Mouse (Mus musculus) left cerebral cortex, adult 6 months (tissue): ENCODE data around the gene Olfr702. TPM values are rescaled to one million over a fixed set of nuclear protein-coding genes. Genes with fewer than 3 reads are reported as not detected.

Experiments
- long read RNA-seq, 2 experiments: library from polyadenylated mRNA; unstranded; transcript quantifications; one replicate each; pipeline ENCODE4 v2.0.0; 2019 to 2020
- polyA plus RNA-seq: library from polyadenylated mRNA; unstranded; fragments of <200 nt; fragmentation: Nextera tagmentation; gene quantifications from 2 replicates; pipeline ENCODE4 v1.2.3, GENCODE M21; 2021

Olfr702 gene
- polyA plus RNA-seq: not detected in 2 replicates
- long read RNA-seq, experiment 1: 0 reads
- long read RNA-seq, experiment 2: 0 reads

GRCm38 (mm10) chr7:106833793-106834192, at the start of gene Olfr702:
Gene Olfr702, minus strand, starts transcription at chr7:106833893.

GRCm38 (mm10) chr7:106876791-106877190, 43.1 kb upstream of the Olfr702 start, which contains the start of gene Olfr705:
Gene Olfr705, minus strand, starts transcription at chr7:106876891.

GRCm38 (mm10) chr7:106862885-106863284, 29.2 kb upstream of the Olfr702 start, which contains the start of gene Olfr704:
Gene Olfr704, plus strand, starts transcription at chr7:106863185.

DNA sequence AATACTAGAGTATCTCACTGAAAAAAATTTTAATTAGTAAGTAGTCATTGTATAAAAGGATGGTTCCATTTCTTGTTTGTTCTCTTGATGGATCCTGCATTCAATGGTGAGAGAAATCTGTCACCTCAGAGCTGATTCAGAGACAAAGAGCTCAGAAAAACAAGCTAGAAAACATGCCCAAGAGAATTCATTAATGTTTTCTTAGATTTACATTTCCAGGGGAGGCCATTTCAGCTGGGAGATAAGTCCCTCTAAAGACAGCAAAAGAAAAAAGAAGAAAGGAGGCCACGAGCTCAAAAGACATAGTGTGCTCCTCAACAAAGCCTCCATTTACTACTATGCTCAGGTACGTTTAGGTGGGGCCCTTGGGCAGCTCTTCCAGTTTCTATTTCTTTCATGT, 9.4 kb upstream of the Olfr702 start, which contains the start of gene Olfr703:
Olfr703 (plus strand) TSS at position 301 of the 400 bp plus-strand sequence.

DNA sequence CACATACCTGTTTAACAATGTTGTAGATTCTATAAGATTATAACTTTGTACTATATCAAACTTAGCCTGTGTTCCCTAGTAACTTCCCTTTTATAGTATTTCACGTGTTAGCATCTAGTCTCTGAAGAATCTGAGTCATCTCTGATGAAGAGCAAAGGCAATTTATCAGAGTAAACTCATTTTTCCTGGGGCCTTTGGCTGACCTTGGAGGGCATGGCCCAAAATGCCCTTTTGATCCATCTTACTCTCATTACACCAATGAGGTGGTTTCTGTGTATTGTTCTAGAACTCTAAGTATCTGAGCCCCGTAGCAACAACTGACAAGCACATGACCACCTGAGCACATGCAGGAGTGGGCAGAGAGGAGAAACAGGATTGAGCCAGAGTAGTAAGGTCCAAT, 19.9 kb downstream of the Olfr702 start, which contains the start of gene Olfr701:
Olfr701 (plus strand) TSS at position 301 of the 400 bp plus-strand sequence.

DNA sequence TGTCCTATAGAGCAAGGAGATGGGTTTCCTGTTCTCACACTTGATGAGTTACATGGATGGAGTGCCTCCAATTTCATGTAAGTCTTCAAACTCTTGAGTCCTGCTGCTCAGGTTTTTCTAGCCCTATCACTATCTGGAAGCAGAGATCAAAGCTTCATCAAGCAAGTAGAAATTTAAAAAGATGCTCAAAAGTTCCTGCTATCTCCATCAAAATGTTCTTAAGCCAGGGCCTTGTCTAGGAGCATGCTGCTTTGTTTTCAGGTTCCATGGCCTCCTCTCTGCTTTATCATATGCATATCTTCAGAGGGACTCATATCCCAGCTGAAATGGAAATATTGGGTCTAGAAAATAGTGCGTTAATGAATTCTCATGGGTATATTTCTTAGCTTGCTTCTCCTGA, 25.0 kb downstream of the Olfr702 start, which contains the start of gene Olfr700:
Olfr700 (minus strand) TSS at position 101 of the 400 bp plus-strand sequence.

DNA sequence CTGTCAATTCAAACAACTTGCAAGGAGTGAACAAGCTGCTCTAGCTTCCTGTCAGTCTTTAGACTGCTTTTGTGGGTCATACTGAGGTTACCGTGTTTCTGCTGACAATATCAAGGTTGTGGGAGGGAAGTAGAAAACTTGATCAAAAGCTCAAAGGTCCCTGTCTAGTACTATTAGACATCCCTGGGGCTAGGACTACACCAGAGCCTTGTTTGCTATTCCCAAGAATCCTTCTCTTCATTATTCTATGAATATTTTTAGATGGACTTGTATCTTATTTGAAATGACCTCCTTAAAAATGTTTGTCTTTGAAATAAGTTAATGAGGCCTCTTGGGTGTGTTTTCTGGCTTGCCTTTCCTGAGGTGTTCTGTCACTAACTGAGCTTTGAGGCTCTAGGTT, 40.6 kb downstream of the Olfr702 start, which contains the start of gene Olfr699:
Olfr699 (minus strand) TSS at position 101 of the 400 bp plus-strand sequence.

Other genes starting within 250 kb of the Olfr702 start
- not detected in 2 replicates for gene Olfr693, start 153.3 kb downstream of the Olfr702 start, polyA plus RNA-seq
- gene Olfr694, start 142.1 kb downstream of the Olfr702 start, polyA plus RNA-seq: not detected in 2 replicates
- not detected in 2 replicates for gene Olfr695, start 117.5 kb downstream of the Olfr702 start, polyA plus RNA-seq
- gene Olfr697, start 91.5 kb downstream of the Olfr702 start, polyA plus RNA-seq: not detected in 2 replicates
- not detected in 2 replicates for gene Olfr698, start 78.5 kb downstream of the Olfr702 start, polyA plus RNA-seq
- gene Olfr699, start 40.7 kb downstream of the Olfr702 start, polyA plus RNA-seq: not detected in 2 replicates
- gene Olfr700, start 25.1 kb downstream of the Olfr702 start, polyA plus RNA-seq: not detected in 2 replicates
- not detected in 2 replicates for gene Olfr701, start 19.8 kb downstream of the Olfr702 start, polyA plus RNA-seq
- not detected in 2 replicates for gene Olfr703, start 9.5 kb upstream of the Olfr702 start, polyA plus RNA-seq
- gene Olfr704, start 29.3 kb upstream of the Olfr702 start, polyA plus RNA-seq: not detected in 2 replicates
- gene Olfr705, start 43.0 kb upstream of the Olfr702 start, polyA plus RNA-seq: not detected in 2 replicates
- not detected in 2 replicates for gene Olfr706, start 54.3 kb upstream of the Olfr702 start, polyA plus RNA-seq
- gene Olfr707, start 67.3 kb upstream of the Olfr702 start, polyA plus RNA-seq: not detected in 2 replicates
- gene Olfr1532-ps1, start 74.1 kb upstream of the Olfr702 start, polyA plus RNA-seq: not detected in 2 replicates
- not detected in 2 replicates for gene Olfr709-ps1, start 98.3 kb upstream of the Olfr702 start, polyA plus RNA-seq
- not detected in 2 replicates for gene Olfr710, start 114.4 kb upstream of the Olfr702 start, polyA plus RNA-seq
- gene Olfr6, start 130.0 kb upstream of the Olfr702 start, polyA plus RNA-seq: not detected in 2 replicates
- gene Olfr711, start 141.6 kb upstream of the Olfr702 start, polyA plus RNA-seq: not detected in 2 replicates
- not detected in 2 replicates for gene Olfr2, start 172.2 kb upstream of the Olfr702 start, polyA plus RNA-seq
- gene Olfr713, start 197.3 kb upstream of the Olfr702 start, polyA plus RNA-seq: not detected in 2 replicates
- gene Olfr714, start 237.1 kb upstream of the Olfr702 start, polyA plus RNA-seq: not detected in 2 replicates